Mouse (Mus musculus) adipocyte (in vitro differentiated cells): ENCODE data around the gene Sgms1.
A peak's percentile ranks its signal among the peaks of the same experiment; 100 is the strongest.
"Not testable (repeated sequence)": the region's sequence is repeated elsewhere in the genome, so short reads cannot be mapped to it uniquely, and the experiment has no call there.

Source experiments
- DNase-seq: peaks from one replicate; pipeline ENCODE4 v3.0.0-alpha.2; 2016; ENCODE audit warnings: low spot score

Gene Sgms1

DNA sequence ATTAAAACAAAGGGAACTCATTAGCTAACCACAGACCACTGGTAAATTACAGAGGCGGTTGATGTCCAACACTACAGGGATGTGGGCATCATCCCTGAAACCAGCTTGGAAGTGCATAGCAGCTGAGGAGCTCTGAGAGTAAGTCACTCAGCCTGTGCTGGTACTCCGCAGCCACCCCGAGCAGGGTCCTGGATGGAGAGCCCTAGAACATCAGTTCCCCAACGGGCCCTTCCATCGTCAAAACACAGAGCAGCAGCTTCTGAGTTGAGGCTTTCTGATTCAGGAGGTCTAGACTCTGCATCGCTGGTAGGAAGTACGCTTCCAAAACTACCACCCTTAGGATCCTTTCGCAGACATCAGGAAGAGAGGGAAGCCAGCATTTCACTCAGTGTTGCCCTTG is 5.8 kb downstream of the Sgms1 start:
- DNase-seq = no peak

DNA sequence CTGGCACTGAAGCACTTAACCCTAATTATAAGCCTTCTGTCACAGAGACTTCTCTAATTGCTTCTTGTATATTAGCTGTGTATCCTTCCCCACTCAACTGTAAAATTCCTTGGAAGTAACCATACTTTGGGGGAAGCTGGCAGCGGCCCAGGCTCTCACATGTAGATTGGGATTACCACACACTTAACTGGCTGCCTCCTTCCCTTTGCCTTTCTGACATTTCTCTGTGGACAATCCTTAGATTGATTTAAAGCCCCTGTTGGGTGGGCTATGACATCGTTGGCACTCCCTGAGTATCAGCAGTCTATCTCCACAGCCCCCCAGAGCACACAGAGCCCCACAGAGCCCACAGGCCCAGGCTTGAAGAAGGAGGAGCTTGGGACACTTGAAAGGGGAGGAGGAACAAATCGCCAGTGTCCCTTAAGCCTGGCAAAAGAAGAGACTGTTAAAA is 8.0 kb downstream of the Sgms1 start:
- no peak for DNase-seq

DNA sequence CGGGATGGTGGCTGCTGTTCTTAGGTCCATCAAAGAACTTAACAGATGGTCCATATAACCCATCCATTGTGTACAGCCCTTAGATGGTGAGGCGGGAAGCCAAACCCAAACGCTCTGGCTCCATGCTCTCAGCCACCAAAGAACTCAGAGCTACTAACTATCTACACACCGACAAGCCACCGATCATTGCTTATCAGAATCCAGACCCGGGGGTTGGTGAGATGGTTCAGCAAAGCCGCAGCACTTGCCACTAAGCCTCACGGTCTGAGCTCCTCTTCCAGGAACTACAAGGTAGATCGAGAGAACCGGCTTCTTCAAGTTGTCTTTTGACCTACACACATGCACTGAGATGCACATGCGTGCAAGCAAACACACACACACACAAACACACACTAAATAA is 8.8 kb downstream of the Sgms1 start:
- DNase-seq = no peak

DNA sequence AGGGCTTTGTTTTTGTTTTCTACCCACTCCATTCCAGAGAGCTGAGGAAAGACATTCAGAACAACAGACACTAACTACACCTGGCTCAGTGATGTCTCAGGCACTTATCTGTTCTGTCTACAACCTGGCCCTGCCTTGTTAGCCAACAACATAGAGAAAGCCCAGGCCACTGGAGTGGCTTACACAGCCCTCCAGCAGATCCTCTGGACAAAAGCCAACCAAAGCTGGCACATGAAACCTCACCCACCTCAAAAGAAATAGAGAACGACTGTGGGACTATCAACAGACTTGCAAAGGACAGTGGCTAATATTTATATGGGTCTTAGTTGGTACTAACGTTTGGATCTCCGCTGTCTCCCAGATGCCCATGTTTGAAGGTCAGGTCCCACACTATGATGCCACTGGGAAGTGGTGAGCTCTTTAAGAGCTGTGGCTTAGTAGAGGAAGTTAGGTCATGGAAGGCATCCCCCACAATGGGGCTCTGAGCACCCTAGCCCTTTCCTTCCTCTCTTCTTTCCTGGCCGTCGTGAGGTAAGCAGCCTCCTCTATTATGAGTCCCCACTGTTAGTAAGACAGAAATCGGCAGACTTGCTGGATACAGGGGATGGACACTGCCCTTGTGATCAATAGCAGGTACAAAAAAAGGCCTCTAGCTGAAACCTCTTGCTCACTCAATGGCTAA is 10.1 kb downstream of the Sgms1 start:
- DNase-seq = no peak

DNA sequence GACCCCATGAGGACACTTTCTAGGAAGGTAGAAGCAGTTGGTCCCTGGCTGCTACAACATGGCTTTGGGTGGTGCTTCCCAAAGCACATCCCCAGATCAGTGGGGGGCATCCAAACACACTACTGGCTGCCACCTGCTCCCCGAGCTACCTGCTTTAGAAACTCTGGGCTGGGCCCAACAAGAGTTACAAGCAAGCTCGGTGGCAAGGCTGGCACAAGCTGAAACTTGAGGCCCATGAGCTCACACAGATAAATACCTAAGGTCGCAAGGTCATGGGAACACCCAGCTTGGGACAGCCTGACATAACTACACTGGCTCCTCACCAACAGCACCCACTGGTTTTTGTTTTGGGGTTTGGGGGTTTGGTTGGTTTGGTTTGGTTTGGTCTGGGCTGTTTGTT is 10.9 kb downstream of the Sgms1 start:
- no peak for DNase-seq

DNA sequence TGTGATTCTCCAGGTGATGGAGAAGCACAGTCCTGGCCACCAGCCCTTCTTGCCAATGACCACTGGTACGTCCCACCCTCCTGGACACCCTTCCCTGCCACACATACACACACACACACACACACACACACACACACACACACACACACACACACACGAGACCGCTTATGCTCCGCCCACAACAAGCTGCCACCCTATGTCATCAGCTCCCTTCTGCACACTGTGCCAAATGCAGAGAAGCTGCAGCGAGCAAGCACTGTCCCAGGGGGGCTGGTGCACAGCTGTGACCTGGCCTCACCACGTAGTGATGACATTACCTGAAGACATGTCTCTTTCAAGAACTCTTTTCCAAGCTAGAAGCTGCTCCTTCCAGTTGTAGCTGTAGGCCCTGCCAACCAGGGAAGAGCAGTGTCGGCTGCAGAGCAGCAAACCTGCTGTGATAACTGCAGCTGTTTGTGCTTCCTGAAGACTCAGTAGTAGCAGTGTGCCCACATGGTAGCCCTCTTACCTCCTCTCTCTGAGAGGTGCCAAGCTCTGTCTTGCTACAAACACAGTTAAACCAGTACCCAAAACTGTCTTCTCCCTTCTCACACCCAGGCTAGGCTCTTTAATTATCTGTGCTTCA is 11.7 kb downstream of the Sgms1 start:
- peak; percentile 51 for DNase-seq

DNA sequence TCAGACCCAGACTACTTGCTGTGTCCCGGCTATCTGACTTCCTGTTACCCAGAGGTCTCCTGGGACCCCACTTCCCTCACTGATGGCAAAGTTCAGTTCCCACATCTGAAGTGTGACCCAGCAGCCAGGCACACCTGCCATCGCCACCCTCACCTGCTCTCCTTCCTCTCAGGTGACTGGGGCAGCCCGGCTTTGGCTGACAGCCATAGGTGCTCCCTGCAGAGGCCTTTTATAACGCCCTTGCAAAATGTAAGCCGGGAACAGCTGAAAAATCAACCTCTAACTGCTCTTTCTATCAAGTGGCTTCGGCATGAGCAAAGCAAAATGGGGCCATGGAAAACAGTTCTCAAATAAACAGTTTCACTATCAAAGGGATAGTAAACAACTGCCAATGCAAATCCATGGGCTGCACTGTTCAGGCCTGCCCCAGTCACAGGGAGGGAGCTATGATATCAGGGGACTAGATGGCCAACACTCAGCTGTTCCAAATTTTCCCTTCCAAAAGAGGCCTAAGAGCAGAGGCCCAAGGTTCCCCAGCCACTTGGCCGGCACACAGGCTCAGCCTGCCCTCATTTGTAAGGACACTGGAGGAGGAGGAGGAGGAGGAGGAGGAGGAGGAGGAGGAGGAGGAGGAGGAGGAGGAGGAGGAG is 12.5 kb downstream of the Sgms1 start:
- DNase-seq = peak; percentile 92

DNA sequence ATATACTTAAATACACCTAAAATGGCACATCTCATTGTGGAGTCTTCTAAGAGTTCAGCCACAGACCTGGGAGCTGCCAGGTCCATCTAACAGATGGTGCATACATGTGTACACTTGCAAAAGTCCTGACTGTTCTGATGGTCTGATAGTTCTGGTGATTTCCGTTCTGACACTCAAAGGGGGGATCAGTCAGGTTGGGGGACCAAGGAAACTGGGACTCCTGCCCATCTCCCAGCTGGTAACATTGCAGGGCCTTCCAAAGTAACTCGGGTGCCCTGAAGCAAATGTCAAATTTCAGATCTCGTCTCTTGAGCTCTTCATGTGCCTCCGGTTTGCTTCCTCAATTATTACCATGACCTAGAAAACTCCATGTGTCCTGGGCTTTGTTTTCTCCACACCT is 13.5 kb downstream of the Sgms1 start:
- DNase-seq = no peak

DNA sequence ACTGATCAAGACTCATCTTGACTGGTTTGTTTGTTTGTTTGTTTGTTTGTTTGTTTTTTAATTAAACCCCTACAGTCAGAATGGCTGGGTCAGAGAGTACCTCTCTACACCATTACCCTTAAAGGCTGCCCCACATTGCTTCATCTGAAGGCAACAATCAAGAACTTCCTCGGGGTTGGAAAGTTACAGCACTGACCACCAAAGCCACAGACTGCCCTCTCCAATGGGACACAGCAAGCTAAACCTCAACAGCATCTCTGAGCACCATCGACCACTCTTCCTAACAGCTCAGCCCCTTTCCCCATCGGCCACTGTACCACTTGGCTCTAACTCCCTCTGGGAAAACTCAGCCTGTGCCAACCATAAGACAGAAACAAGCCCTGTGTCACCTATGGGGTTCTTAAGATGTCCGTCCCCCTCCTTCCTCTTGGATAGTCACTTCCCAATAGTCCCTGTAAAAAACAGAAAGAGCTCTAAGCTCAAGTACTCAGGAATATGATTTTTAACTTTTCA is 14.0 kb downstream of the Sgms1 start:
- DNase-seq = no peak

DNA sequence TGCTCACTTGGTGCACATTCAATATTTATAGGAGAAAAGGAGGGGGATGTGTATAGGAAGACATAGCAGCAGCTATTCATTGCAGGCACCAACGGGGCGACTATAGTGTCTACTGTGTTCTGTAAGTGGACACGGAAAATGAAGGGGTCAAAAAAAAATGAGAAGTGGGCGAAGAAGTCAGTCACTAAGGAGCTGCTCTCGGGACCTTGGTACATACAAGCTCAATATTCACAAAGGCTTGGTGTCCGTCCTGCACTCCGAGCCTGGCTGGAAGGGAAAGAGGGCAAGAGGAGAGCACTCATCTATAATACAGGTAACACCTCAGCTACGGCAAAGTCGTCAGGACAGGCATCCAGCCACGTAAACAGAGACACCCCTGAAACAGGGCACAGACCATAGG is 14.8 kb downstream of the Sgms1 start:
- no peak for DNase-seq

DNA sequence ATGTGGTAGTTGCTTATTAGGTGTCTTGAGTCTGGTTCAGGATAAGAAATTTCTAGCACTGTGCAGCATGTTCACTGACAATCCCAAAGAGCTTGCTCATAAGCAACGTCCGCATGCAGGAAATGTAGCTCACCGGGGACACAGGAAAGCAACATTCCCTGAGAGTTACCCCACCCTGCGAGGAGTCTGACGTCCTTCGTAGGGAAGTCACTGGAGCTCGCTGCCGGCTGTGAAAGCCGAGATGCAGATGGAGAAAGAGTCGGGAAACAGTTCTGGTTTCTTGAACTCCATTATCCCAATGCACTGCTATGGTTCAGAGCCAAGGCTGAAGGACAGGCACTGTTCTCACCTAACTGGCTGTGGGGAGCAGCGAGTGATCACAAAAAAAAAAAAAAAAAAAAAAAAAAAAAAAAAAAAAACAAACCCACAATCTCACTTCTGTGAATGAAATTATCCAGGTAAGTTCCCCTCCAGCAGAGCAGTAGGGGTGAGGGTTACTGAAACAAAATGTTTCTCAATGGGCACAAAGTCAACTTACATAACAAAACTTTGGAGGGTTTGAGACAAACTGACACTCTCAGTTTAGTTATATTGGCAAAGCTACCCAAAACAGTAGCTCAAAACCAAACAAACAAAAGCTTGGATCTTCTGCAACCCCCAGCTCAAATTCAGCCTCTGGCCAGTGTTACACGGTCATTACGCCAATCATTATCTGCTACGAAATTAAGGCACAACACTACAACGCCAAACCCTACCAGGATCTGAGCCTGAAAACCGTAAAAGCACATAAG is 15.5 kb downstream of the Sgms1 start:
- peak; percentile 71 for DNase-seq

DNA sequence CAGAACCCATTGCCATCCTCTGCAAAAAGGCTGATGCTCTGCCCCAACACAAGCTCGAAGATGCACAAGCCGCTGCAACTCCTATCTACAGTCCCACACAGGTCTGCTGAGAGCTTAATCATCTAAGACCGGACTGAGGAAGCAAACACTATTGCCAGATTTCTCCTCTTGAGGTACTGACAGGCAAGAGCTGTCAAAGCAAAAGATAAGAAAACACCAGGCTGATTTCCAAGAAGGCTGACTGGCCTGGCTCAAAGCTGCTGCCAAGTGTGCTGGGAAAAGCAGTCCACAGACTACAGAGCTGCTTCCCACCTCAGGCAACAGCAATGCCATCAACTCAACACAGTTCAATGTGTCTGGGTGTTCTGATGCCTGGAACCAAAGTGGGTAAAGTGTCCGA is 17.1 kb downstream of the Sgms1 start:
- DNase-seq = peak; percentile 72

DNA sequence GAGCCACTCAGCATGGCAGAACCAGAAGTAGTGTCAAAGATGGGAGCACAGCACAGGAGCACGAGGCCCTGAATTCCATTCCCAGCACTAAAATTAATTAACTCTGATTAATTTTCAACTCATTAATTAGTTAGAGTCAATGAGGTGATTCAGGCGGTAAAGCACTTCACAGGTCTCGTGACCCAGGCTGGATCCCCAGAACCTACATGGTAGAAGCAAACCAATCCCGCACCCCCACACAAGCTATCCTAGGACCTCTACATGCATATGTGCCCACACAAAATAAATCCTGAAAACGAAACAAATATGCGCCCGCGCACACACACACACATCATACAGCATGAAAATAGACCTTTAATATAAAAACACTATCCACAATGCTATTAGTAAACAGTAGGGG is 22.2 kb downstream of the Sgms1 start:
- no peak for DNase-seq

DNA sequence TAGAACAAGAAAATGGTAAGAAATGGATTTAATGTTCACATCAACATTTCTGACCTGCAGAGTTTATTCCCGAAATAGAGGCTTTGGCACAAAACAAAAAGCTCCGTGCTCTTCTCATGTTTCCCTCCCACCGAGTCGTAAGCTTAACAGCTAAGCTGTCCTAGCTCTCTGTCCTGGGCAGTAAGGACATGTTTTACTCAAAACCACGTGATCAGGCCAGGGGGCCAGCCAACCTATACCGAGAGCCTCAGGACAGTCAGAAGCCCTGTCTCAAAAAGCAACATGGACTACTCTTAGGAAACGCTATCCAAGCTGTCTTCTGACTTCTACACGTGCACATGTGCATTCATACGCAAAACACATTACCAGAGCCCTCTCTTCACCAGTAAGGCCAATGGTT is 23.1 kb downstream of the Sgms1 start:
- no peak for DNase-seq

DNA sequence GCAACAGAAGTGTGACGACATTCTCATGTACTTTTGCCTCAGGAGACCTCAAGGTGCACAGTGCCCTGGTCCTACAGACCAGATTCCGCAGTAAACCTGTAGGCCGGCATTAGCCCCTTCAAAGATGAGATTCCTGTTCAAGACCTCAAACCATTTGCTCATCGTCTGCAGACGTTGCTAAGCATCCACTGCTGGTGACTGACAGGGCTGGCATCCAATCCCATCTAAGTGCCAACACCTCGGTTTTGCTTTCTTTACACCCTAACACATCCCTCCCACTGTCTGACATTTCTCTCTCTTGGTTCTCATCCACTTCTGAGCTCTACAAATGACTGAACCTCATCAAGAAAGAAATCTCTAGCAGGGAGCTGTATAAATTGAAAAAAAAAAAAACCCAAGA is 24.4 kb downstream of the Sgms1 start:
- no peak for DNase-seq

DNA sequence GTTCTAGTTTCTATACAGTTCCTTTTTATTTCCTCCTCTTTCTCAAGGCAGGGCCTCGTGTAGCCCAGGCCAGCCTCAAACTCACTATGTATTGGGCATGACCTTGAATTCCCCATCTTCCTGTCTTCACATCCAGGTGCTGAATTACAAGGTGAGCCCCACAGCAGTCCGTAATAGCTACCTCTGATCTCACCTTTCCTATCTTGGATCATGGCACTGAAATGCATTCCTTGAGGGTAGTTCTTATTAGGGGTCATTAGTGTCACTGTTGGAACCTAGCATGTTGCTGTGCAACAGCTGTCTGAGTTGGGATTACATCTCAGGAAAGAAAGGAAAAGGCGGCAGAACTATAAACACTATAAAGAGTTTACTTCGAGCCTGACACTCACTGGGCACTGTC is 25.9 kb downstream of the Sgms1 start:
- DNase-seq = no peak

DNA sequence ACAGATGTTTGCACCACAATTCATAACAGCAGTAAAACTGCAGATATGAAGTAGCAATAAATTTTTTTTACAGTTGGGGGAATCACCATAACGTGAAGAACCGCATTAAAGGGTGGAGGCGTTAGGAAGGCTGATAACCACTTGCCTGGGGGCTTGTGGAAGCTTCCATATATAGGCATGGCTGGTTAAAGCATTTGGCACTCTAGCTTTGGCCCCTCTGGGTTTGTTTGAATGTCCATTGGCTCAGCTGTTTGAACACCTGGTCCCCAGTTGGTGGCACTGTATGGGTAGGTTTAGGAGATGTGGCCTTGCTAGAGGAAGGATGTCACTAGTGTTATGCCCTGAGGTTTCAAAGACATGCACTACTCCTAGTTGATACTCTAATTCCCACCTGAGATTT is 27.0 kb downstream of the Sgms1 start:
- DNase-seq = no peak

DNA sequence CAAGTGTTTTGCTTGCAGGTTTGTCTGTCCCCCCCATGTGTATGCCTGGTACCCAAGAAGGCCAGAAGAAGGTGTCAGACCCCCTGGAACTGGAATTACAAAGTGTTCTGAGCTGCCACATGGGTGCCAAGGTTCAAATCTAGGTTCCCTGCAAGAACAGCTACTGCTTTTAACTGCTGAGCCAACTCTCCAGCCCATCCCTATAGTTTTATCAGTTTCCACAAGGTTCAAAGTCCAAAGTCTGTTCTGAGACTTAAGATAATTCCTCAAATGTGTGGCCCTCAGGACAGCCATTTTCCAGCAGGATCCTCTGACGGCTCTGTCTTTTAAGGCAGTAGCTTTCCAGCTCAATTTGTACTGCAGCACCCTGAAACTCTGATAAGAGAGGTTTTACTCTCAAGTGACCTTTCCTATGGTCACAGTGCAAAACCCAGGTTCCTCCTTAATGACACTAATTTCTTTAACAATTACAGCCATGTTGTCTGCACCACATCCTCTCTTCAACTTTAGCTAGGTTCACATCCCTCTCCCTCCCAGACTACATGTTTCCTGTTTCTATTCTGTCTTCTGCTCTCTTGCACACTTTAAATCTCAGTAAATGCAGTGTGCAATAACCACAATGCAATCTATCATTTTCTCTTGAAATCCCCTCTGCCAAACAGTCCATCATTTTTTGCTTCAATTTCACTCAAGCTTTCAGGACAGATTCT is 28.4 kb downstream of the Sgms1 start:
- DNase-seq = no peak

DNA sequence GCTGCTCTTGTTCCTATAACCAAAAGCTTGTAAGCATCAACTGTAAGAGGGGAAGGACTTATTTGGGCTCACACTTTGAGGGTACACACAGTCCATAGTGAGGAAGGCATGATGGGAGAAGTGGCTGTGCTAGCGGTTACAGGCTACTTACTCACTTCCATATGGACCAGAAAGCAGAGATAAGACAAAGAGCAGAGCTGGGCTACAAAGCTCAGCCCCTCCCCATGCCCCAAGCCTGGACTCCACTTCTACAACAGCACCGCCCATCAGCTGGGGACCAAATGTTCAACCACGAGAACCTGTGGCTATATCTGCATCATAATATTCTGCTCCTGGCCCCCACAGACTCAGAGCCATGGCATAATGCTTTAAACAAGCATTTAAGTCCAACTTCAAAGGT is 29.0 kb downstream of the Sgms1 start:
- DNase-seq = no peak

DNA sequence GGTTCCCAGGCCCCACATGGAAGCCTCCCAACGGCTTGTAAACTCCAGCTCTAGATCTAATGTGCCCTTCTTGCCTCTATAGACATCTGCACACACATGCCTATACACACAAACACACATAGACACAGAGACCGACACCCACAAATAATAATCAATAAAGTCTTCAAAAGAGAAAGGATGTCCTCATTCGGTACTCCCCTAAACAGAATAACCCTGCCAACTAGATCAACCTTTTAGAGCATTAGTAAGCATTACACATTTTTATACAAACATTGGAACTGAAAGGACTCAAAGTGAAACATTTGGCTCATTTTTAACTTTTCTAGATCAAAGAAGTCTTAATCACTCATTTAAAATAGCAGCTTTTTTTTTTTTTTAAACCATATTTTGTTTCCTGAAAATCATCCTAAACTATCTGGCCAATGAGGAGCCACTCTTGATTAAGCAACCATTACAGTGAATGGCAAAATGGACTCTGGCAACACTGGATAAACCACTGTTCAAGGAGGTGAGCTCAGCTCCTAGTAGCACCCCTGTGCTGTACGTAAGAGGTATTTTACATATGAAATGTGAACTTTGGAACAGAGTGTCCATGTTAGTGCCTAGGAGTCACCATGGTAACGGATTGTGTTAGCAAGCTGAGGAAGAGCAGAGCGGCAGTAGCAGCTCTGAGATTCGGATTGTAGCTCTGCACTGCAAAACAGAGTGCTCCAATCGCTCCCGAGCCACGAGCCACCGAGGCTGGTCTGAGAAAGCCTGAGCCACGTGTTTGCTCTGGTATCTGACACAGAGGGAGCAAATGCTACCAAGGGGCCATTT is 30.6 kb downstream of the Sgms1 start:
- DNase-seq = no peak

DNA sequence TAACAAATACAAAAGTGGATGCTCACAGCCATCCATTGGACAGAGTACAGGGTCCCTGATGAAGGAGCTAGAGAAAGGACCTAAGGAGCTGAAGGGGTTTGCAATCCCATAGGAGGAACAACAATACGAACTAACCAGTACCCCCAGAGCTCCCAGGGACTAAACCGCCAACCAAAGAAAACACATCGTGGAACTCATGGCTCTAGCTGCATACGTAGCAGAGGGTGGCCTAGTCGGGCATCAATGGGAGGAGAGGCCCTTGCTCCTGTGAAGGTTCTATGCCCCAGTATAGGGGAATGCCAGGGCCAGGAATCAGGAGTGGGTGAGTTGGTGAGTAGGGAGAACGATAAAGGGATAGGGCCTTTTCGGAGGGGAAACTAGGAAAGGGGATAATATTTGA is 31.5 kb downstream of the Sgms1 start:
- not testable (repeated sequence) for DNase-seq
